Mouse (Mus musculus) myocyte (in vitro differentiated cells): ENCODE results near the gene Usb1. TPM values are rescaled to one million over a fixed set of nuclear protein-coding genes. Genes with fewer than 3 reads are reported as not detected.
A peak's percentile ranks its signal among the peaks of the same experiment; 100 is the strongest.

Experiments
- H3K27me3 ChIP-seq: one replicate; pipeline ENCODE4 v1.6.1; 2011; ENCODE audit not compliant: control insufficient read depth, insufficient read depth, insufficient read length
- H3K36me3 ChIP-seq: one replicate; pipeline ENCODE4 v1.6.1; 2011; ENCODE audit not compliant: control insufficient read depth, insufficient read depth
- H3K4me2 ChIP-seq: one replicate; pipeline ENCODE4 v1.6.1; 2011; ENCODE audit warnings: low read depth, control low read depth
- H3K4me3 ChIP-seq: one replicate; pipeline ENCODE4 v1.5.1; 2011; ENCODE audit warnings: mild to moderate bottlenecking, control low read depth, moderate library complexity
- H3K79me2 ChIP-seq: one replicate; pipeline ENCODE4 v1.6.1; 2011; ENCODE audit not compliant: control insufficient read depth, insufficient read depth
- H3ac ChIP-seq: one replicate; pipeline ENCODE4 v1.6.1; 2011; ENCODE audit not compliant: control insufficient read depth, insufficient read length
- CEBPB ChIP-seq: IDR thresholded peaks from 2 replicates; pipeline ENCODE4 v1.6.1; 2011; ENCODE audit warnings: mild to moderate bottlenecking, moderate library complexity; ENCODE audit not compliant: poor library complexity, insufficient read depth, severe bottlenecking
- E2F4 ChIP-seq: IDR thresholded peaks from one replicate; pipeline ENCODE4 v1.6.1; 2011; ENCODE audit warnings: mild to moderate bottlenecking, control low read depth, moderate library complexity; ENCODE audit not compliant: insufficient read depth
- MAX ChIP-seq: IDR thresholded peaks from one replicate; pipeline ENCODE4 v1.6.1; 2011; ENCODE audit warnings: low read depth, mild to moderate bottlenecking, control low read depth
- MYOD1 ChIP-seq, 3 experiments: IDR thresholded peaks; one replicate each; pipeline ENCODE4 v1.6.1; 2011; ENCODE audit warnings: control low read depth in 2 of 3, low read depth in 2 of 3, mild to moderate bottlenecking in 2 of 3, moderate library complexity in 1 of 3; ENCODE audit not compliant: insufficient read length in 2 of 3, control insufficient read depth in 1 of 3
- MYOG ChIP-seq, 3 experiments: IDR thresholded peaks; one replicate each; pipeline ENCODE4 v1.6.1; 2011; ENCODE audit warnings: control low read depth in 2 of 3, low read depth in 2 of 3, mild to moderate bottlenecking in 2 of 3; ENCODE audit not compliant: insufficient read length in 2 of 3, control insufficient read depth in 1 of 3, insufficient read depth in 1 of 3
- POLR2A ChIP-seq: IDR thresholded peaks from one replicate; pipeline ENCODE4 v1.6.1; 2011; ENCODE audit warnings: low read depth, mild to moderate bottlenecking, control low read depth, moderate library complexity; ENCODE audit not compliant: insufficient read length
- POLR2AphosphoS2 ChIP-seq: IDR thresholded peaks from one replicate; pipeline ENCODE4 v1.6.1; 2011; ENCODE audit warnings: low read depth, control low read depth; ENCODE audit not compliant: insufficient read length
- REST ChIP-seq: IDR thresholded peaks from one replicate; pipeline ENCODE4 v1.6.1; 2011; ENCODE audit warnings: mild to moderate bottlenecking, control low read depth, moderate library complexity; ENCODE audit not compliant: insufficient read depth, insufficient read length
- SRF ChIP-seq: IDR thresholded peaks from one replicate; pipeline ENCODE4 v1.6.1; 2011; ENCODE audit warnings: low read depth; ENCODE audit not compliant: control insufficient read depth, insufficient read length
- TCF12 ChIP-seq: IDR thresholded peaks from one replicate; pipeline ENCODE4 v1.6.1; 2011; ENCODE audit warnings: mild to moderate bottlenecking, control low read depth; ENCODE audit not compliant: poor library complexity, insufficient read depth, severe bottlenecking
- TCF3 ChIP-seq: IDR thresholded peaks from one replicate; pipeline ENCODE4 v1.6.1; 2011; ENCODE audit warnings: low read depth, control low read depth; ENCODE audit not compliant: insufficient read length
- USF1 ChIP-seq: IDR thresholded peaks from one replicate; pipeline ENCODE4 v1.6.1; 2011; ENCODE audit warnings: low read depth, mild to moderate bottlenecking, control low read depth, moderate library complexity
- polyA plus RNA-seq: library from polyadenylated mRNA; unstranded; fragments of >200 nt; fragmentation: generic; extraction: Trizol; gene quantifications from one replicate; pipeline ENCODE4 v1.2.1, GENCODE M21; 2012; ENCODE audit warnings: missing spikeins

Usb1 gene
- polyA plus RNA-seq, result 42.8 TPM

GRCm38 (mm10) chr8:95331720-95332436 lies at the start of gene Usb1, which contains the start of gene Zfp319:
Usb1 (plus strand) TSS chr8:95332284.
Zfp319 (minus strand) TSS chr8:95331950.
- TF ChIP-seq MYOD1 (IDR thresholded peaks at IDR 0.05; ENCODE audit: control insufficient read depth in 1 of 3, insufficient read length in 2 of 3, low read depth in 2 of 3), result peak in 1 of 3 experiments; percentile 6
- TF ChIP-seq POLR2AphosphoS2, result peak; percentile 82
- peak; percentile 88 for TF ChIP-seq POLR2A
- no peak for TF ChIP-seq TCF3
- H3K36me3 ChIP-seq, result peaks cover 13% of the 10 kb centered on the region

GRCm38 (mm10) chr8:95289066-95289650 lies 42.9 kb upstream of the Usb1 start:
- TF ChIP-seq MAX, result no peak
- TF ChIP-seq POLR2AphosphoS2, result no peak
- TF ChIP-seq MYOG (IDR thresholded peaks at IDR 0.05; ENCODE audit: control insufficient read depth in 1 of 3, insufficient read depth in 1 of 3, insufficient read length in 2 of 3, low read depth in 2 of 3), result no peak
- no peak for TF ChIP-seq REST
- TF ChIP-seq SRF, result no peak
- TF ChIP-seq TCF3, result no peak
- TF ChIP-seq MYOD1 (IDR thresholded peaks at IDR 0.05; ENCODE audit: control insufficient read depth in 1 of 3, insufficient read length in 2 of 3, low read depth in 2 of 3), result no peak
- no peak for TF ChIP-seq POLR2A
- TF ChIP-seq USF1, result no peak
- TF ChIP-seq E2F4, result no peak
- TF ChIP-seq TCF12, result no peak

More at GRCm38 (mm10) chr8:95331720-95332436, at the start of gene Usb1, which contains the start of gene Zfp319:
- Histone ChIP-seq H3ac (peak within 1 kb of the TSS; percentile 73), H3K79me2 (peaks cover 37% of the 10 kb centered on the region), H3K4me3 (peak within 1 kb of the TSS; percentile 78), H3K27me3 (no peaks in the 10 kb centered on the region), H3K4me2 (peak within 1 kb of the TSS; percentile 91)

GRCm38 (mm10) chr8:95293172-95293571 lies 38.9 kb upstream of the Usb1 start:
- no peak for TF ChIP-seq MAX
- TF ChIP-seq TCF12, result no peak
- TF ChIP-seq USF1, result no peak
- TF ChIP-seq MYOG (IDR thresholded peaks at IDR 0.05; ENCODE audit: control insufficient read depth in 1 of 3, insufficient read depth in 1 of 3, insufficient read length in 2 of 3, low read depth in 2 of 3), result no peak
- no peak for TF ChIP-seq REST
- TF ChIP-seq CEBPB, result no peak

More at GRCm38 (mm10) chr8:95289066-95289650, 42.9 kb upstream of the Usb1 start:
- Histone ChIP-seq H3K27me3 (peaks cover 18% of the 10 kb centered on the region), H3K79me2 (no peaks in the 10 kb centered on the region), H3ac (no peak overlapping the region), H3K4me3 (no peak overlapping the region), H3K36me3 (no peaks in the 10 kb centered on the region), H3K4me2 (no peak overlapping the region)

GRCm38 (mm10) chr8:95293891-95294290 lies 38.2 kb upstream of the Usb1 start:
- no peak overlapping the region for H3ac ChIP-seq
- no peak overlapping the region for H3K4me2 ChIP-seq
- no peaks in the 10 kb centered on the region for H3K79me2 ChIP-seq
- peaks cover 25% of the 10 kb centered on the region for H3K27me3 ChIP-seq
- TF ChIP-seq E2F4 (no peak), TCF3 (no peak), CEBPB (no peak), POLR2AphosphoS2 (no peak), REST (no peak), MYOD1 (IDR thresholded peaks at IDR 0.05; ENCODE audit: control insufficient read depth in 1 of 3, insufficient read length in 2 of 3, low read depth in 2 of 3) (no peak), USF1 (no peak), SRF (no peak), POLR2A (no peak), TCF12 (no peak), MYOG (IDR thresholded peaks at IDR 0.05; ENCODE audit: control insufficient read depth in 1 of 3, insufficient read depth in 1 of 3, insufficient read length in 2 of 3, low read depth in 2 of 3) (no peak)
- no peaks in the 10 kb centered on the region for H3K36me3 ChIP-seq
- H3K4me3 ChIP-seq, result no peak overlapping the region

More at GRCm38 (mm10) chr8:95293172-95293571, 38.9 kb upstream of the Usb1 start:
- H3K27me3 ChIP-seq, result peaks cover 22% of the 10 kb centered on the region
- no peaks in the 10 kb centered on the region for H3K79me2 ChIP-seq
- H3K36me3 ChIP-seq, result no peaks in the 10 kb centered on the region
- no peak overlapping the region for H3ac ChIP-seq
- no peak overlapping the region for H3K4me3 ChIP-seq
- H3K4me2 ChIP-seq, result no peak overlapping the region

GRCm38 (mm10) chr8:95302410-95302809 lies 29.7 kb upstream of the Usb1 start:
- Histone ChIP-seq H3K4me3 (no peak overlapping the region), H3ac (no peak overlapping the region), H3K27me3 (peaks cover 14% of the 10 kb centered on the region), H3K4me2 (no peak overlapping the region), H3K36me3 (no peaks in the 10 kb centered on the region), H3K79me2 (no peaks in the 10 kb centered on the region)
- TF ChIP-seq TCF12 (no peak), REST (no peak), POLR2AphosphoS2 (no peak), MAX (no peak), CEBPB (no peak)
